Mouse (Mus musculus): Measurements from ENCODE around the gene Dchs2.

DNA sequence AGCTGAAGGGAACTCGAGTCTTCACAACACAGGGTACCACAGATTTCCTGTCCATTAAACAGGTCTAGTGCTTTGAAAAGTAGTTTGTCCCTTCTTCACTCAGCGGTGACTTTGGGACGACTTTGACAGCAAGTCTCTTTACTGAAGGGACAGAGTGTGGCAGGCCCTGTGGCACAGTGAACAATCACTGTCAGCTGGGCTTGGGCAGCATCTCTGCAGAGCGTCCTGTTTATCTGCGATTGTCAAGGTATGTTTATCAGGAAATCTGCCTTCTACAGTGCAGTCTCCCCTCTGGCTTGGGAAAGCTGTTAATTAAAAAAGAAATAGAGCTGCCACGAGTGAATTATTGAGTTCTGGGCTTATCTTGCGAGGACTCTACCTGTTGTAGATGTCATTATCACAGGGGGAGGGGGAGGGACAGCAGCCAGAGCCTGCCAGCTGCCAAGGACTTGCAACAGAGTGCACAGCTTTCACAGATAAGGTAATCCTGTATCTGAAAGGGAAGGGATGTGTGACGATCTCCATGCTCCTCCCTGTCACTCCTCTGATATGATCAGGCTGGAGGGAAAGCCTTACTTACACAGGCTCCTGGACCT is 77.4 kb downstream of the Dchs2 start:
- TF ChIP-seq CTCF (IDR thresholded peaks at IDR 0.05; ENCODE audit: low read depth) (no peak), EP300 (IDR thresholded peaks at IDR 0.05; ENCODE audit: low read depth) (no peak)
